Mouse (Mus musculus) embryonic facial prominence, embryonic 15.5 days (tissue): ENCODE data around the gene Tcf7l1. TPM values are rescaled to one million over a fixed set of nuclear protein-coding genes. Genes with fewer than 3 reads are reported as not detected.

Experiments
- ATAC-seq: fragments of 200-750 bp; cut with Nextera tagmentation; 2 replicates; pipeline ENCODE4 v1.8.0; 2017; ENCODE audit warnings: low read depth, moderate TSS enrichment; ENCODE audit not compliant: insufficient number of reproducible peaks, low FRiP score, low TSS enrichment
- H3K27ac ChIP-seq: fragments of 300-500 bp; sonication (generic); replicated peaks from 2 replicates; pipeline ENCODE4 v1.5.1; 2015; ENCODE audit warnings: mild to moderate bottlenecking, inconsistent platforms
- H3K27me3 ChIP-seq: fragments of 300-500 bp; sonication (generic); 2 replicates; pipeline ENCODE4 v1.6.1; 2015; ENCODE audit warnings: inconsistent platforms
- H3K36me3 ChIP-seq: fragments of 300-500 bp; sonication (generic); 2 replicates; pipeline ENCODE4 v1.6.1; 2015; ENCODE audit warnings: mild to moderate bottlenecking, inconsistent platforms
- H3K4me1 ChIP-seq: fragments of 300-500 bp; sonication (generic); 2 replicates; pipeline ENCODE4 v1.6.1; 2015; ENCODE audit warnings: inconsistent platforms
- H3K4me2 ChIP-seq: fragments of 300-500 bp; sonication (generic); replicated peaks from 2 replicates; pipeline ENCODE4 v1.6.1; 2015; ENCODE audit warnings: mild to moderate bottlenecking, inconsistent platforms
- H3K4me3 ChIP-seq: fragments of 300-500 bp; sonication (generic); replicated peaks from 2 replicates; pipeline ENCODE4 v1.5.1; 2015; ENCODE audit warnings: mild to moderate bottlenecking, inconsistent platforms
- H3K9ac ChIP-seq: fragments of 300-500 bp; sonication (generic); 2 replicates; pipeline ENCODE4 v1.6.1; 2015; ENCODE audit warnings: inconsistent platforms
- H3K9me3 ChIP-seq: fragments of 300-500 bp; sonication (generic); replicated peaks from 2 replicates; pipeline ENCODE4 v1.6.1; 2016; ENCODE audit warnings: inconsistent platforms
- WGBS: fragments of 180-500 bp; shearing (Covaris S2); methylation state at CpG from one replicate; pipeline ENCODE4 v1.1.7; 2015; 5-methylcytosine and 5-hydroxymethylcytosine counted together
- polyA plus RNA-seq: library from polyadenylated mRNA; unstranded; fragments of >200 nt; fragmentation: Nextera tagmentation; extraction: Ambion mirVana; gene quantifications from 2 replicates; pipeline ENCODE4 v1.2.1, GENCODE M21; 2015

Gene Tcf7l1
- polyA plus RNA-seq, 1 experiment from 2014 or later: 54.7 TPM

DNA sequence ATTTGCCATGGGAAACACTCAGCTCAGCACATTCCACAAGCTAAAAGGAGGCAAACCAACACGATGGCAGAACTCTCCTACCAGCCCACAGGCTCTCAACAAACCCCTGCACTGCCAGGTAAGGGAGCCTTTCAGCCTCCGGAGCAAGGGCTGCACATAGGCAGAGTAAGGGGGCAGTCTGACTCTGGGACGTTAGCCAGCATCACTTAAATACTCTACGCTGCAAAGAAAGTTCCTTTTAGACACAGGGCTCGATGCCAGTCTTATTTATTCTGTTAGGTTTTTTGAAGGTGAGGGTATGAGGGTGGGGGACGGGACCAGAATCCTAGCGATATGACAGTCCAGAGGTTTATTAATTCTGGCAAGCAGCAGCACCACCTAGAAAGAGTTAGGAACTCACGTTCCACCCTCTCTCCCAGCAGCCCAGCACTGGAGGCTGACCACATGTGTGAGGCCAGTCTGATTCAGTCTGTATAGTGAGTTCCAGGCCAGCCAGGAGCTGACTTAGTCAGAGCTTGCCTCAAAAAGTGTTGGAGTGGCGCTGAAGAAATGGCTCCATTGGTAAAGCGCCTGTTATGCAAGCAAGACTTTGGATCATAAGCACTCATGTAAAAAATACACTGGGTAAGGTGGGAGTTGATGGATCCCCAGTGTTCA, 44.8 kb downstream of the Tcf7l1 start:
- 37% methylated on average over 10 of the region's 10 CpGs for WGBS
- H3K4me1 ChIP-seq: peaks cover 92% of the 10 kb centered on the region
- H3K27me3 ChIP-seq: no peaks in the 10 kb centered on the region
- H3K36me3 ChIP-seq: no peaks in the 10 kb centered on the region
- H3K9me3 ChIP-seq: no peaks in the 10 kb centered on the region
- ATAC-seq: 0 out of 2 replicates have a peak, but pooled peaks have one; percentile 27
- H3K27ac ChIP-seq: peak overlapping the region; percentile 74
- 0 out of 2 replicates have a peak overlapping the region, but pooled peaks have one; percentile 0 for H3K4me2 ChIP-seq
- H3K4me3 ChIP-seq: no peak overlapping the region
- H3K9ac ChIP-seq: no peak overlapping the region

DNA sequence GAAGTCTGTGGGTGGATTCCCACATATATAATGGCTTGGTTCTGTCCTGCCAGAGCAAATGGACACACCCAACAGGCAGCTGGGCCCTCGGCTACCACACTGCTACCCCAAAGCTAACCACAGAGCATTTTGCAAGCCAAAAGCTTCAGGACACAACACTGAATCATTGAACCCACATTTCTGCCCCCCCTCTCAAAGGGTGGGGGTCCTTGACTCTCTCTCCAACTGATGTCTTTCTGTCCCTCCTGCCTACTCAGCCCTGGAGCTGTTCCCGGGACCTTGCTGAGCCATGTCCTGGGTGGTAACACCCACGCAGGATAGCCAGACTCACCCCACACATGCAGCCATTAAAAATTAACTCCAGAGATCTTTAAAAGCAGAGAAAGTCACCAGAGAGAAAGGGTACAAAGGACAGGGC, 45.4 kb downstream of the Tcf7l1 start:
- no peaks in the 10 kb centered on the region for H3K27me3 ChIP-seq
- 0 out of 2 replicates have a peak overlapping the region, but pooled peaks have one; percentile 0 for H3K4me2 ChIP-seq
- peak overlapping the region; percentile 74 for H3K27ac ChIP-seq
- H3K9me3 ChIP-seq: no peaks in the 10 kb centered on the region
- 31% methylated on average over 3 of the region's 3 CpGs for WGBS
- H3K9ac ChIP-seq: no peak overlapping the region
- H3K4me1 ChIP-seq: peaks cover 86% of the 10 kb centered on the region
- no peak for ATAC-seq
- H3K4me3 ChIP-seq: no peak overlapping the region
- H3K36me3 ChIP-seq: 0 out of 2 replicates have a peak, but pooled peaks cover 4% of the 10 kb centered on the region

DNA sequence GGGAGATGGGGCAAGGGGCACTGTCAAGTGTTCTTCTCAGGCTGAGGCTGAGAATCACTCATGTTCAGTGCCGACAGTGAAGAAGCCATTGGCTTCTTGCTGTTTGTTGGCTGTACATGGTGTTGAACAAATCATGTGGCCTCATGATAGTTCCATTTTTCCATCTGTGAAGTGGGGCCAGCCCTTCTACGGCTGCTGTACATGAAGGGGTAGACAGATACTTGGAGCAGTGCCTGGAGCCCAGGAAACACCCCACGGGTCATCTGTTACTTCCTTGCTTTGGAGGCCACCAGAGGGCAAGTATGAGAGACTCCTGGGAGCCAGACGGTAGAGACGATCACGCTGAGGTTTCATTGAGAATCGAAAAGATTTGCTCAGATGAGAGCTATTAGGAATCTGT, 46.7 kb downstream of the Tcf7l1 start:
- 59% methylated on average over 7 of the region's 7 CpGs for WGBS
- H3K27me3 ChIP-seq: no peaks in the 10 kb centered on the region
- H3K4me3 ChIP-seq: no peak overlapping the region
- 0 out of 2 replicates have a peak, but pooled peaks cover 4% of the 10 kb centered on the region for H3K36me3 ChIP-seq
- no peak for ATAC-seq
- peaks cover 79% of the 10 kb centered on the region for H3K4me1 ChIP-seq
- H3K27ac ChIP-seq: no peak overlapping the region; the same call in 1 of the 2 replicates
- H3K9me3 ChIP-seq: no peaks in the 10 kb centered on the region
- H3K9ac ChIP-seq: no peak overlapping the region
- no peak overlapping the region for H3K4me2 ChIP-seq

DNA sequence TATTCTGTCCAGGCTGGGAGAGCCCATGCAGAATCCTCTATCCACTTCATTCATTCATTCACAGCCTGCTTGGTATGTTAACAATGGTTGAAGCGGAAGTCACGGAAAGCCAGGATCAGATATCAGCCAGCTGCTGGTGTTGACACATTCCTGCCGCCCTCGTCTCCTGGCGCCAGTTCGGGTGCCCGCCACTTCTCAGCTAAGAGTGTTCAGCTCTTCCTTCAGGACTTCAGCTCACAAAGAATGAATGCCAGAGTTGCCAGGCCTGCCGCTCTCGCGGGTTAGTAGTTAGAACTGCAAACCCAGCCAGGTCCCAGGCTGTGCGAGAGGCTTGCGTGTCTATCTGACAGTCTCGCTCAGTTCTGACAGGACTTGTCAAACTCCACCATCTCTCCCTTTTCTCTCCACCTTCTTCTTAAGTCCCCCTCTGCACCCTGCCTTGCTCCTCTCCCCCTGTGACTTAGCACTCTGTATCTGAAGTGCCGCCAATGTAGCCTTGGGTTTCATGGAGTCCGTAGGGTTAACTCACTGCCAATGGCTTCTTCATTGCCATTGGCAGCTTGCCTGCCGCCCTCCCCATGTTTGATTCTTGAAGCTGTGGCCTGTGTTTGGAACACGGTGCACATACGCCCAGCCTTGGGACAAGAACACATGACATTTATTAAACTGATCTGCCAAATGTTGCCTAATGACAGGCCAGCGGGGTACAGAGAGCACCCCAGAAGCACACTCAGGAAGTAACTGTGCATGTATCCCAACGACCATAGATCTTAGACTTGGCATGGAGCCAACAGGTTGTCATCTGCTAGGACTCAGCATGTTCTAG, 48.2 kb downstream of the Tcf7l1 start:
- Histone ChIP-seq H3K36me3 (0 out of 2 replicates have a peak, but pooled peaks cover 4% of the 10 kb centered on the region), H3K9me3 (no peaks in the 10 kb centered on the region), H3K4me1 (peaks cover 66% of the 10 kb centered on the region), H3K27me3 (no peaks in the 10 kb centered on the region), H3K4me2 (peak overlapping the region; percentile 6), H3K27ac (peak overlapping the region; percentile 77), H3K4me3 (no peak overlapping the region), H3K9ac (no peak overlapping the region)
- 30% methylated on average over 20 of the region's 20 CpGs for WGBS
- ATAC-seq: peak; percentile 49; the same call in 1 of the 2 replicates

DNA sequence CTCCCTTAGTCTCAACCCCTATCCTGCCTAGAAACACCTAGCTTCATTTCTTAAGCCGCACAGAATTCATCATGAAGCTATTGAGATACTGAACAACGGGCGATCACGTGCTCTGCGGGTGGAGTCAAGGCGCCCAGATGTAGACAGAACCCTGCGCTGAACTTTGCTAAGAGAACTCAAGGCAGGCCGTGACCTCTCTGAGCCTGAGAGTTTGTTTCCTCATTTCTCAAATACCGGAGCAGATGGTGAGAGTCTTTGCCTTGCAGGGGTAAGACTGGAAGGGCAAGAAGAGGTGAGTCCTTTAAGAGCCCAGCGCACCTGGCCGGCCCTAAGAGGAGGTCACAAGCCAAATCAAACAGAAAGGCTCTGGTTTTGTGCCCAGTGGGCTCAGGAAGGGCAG, 52.2 kb downstream of the Tcf7l1 start:
- H3K4me3 ChIP-seq: no peak overlapping the region
- WGBS: 84% methylated on average over 11 of the region's 11 CpGs
- no peak overlapping the region for H3K27ac ChIP-seq
- no peak for ATAC-seq
- H3K9ac ChIP-seq: no peak overlapping the region
- 0 out of 2 replicates have a peak, but pooled peaks cover 4% of the 10 kb centered on the region for H3K36me3 ChIP-seq
- H3K4me2 ChIP-seq: no peak overlapping the region
- H3K9me3 ChIP-seq: no peaks in the 10 kb centered on the region
- peaks cover 40% of the 10 kb centered on the region for H3K4me1 ChIP-seq
- H3K27me3 ChIP-seq: no peaks in the 10 kb centered on the region

DNA sequence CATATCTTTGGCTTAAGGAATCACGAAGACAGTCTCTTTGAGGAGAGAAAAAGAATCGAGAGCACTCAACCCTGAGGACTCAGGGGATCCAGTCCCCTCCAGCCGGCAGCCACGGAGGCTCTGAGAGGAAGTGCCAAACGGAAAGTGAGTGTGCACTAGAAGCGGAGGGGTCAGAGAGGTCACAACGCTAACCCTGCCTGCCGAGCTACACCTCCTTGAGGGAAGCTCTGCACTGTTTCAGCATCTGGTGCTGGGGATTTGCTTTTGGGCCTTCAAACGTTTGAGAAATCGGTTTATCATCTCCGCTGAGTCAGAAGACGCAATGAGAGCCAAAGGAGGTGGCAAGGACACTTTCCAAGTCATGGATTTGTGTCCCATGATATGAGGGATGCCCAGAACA, 53.8 kb downstream of the Tcf7l1 start:
- WGBS: 30% methylated on average over 12 of the region's 12 CpGs
- Histone ChIP-seq H3K27me3 (no peaks in the 10 kb centered on the region), H3K4me1 (peaks cover 34% of the 10 kb centered on the region), H3K27ac (0 out of 2 replicates have a peak overlapping the region, but pooled peaks have one; percentile 17), H3K4me2 (no peak overlapping the region), H3K4me3 (no peak overlapping the region), H3K36me3 (0 out of 2 replicates have a peak, but pooled peaks cover 4% of the 10 kb centered on the region), H3K9me3 (no peaks in the 10 kb centered on the region), H3K9ac (no peak overlapping the region)
- no peak for ATAC-seq

DNA sequence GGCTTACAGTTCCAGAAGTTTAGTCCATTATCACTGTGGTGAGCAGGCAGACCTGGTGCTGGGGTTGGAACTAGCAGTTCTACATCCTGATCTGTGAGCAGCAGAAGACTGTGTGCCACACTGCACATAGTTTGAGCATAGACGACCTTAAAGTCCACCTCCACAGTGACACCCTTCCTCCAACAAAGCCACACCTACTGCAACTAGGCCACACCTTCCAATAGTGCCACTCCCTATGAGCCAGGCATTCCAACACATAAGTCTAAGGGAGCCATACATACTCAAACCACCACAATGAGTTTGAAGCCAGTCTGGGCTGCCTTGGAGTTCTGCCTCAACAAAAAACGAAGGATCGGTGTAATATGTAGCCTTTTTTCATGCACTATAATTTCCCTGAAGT, 55.7 kb downstream of the Tcf7l1 start:
- Histone ChIP-seq H3K27ac (no peak overlapping the region), H3K4me1 (peaks cover 48% of the 10 kb centered on the region)
- WGBS: 89% methylated on average over 3 of the region's 3 CpGs

DNA sequence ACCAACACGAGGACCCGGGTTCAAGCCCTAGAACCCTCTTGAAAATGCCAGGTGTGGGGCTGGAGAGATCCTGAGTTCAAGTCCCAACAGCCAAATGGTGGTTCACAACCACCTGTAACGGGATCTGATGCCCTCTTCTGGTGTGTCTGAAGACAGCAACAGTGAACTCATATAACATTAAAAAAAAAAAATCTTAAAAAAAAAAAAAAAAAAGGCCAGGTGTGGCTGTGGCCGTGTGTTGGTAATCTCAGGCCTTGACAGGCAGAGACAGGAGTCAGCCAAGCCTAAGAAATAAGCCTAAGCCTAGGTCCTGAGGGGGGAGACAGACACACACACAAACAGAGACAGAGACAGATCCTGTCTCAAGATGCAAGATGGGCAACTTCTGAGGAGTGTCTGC, 56.9 kb downstream of the Tcf7l1 start:
- 80% methylated on average over 4 of the region's 4 CpGs for WGBS
- H3K9me3 ChIP-seq: no peaks in the 10 kb centered on the region
- H3K27ac ChIP-seq: no peak overlapping the region
- peaks cover 52% of the 10 kb centered on the region for H3K4me1 ChIP-seq
- H3K36me3 ChIP-seq: no peaks in the 10 kb centered on the region
- H3K4me2 ChIP-seq: no peak overlapping the region
- no peak for ATAC-seq
- H3K27me3 ChIP-seq: no peaks in the 10 kb centered on the region
- no peak overlapping the region for H3K9ac ChIP-seq
- no peak overlapping the region for H3K4me3 ChIP-seq

More for the DNA sequence above, 55.7 kb downstream of the Tcf7l1 start:
- Histone ChIP-seq H3K36me3 (no peaks in the 10 kb centered on the region), H3K27me3 (no peaks in the 10 kb centered on the region), H3K4me3 (no peak overlapping the region), H3K9ac (no peak overlapping the region), H3K9me3 (no peaks in the 10 kb centered on the region), H3K4me2 (no peak overlapping the region)
- ATAC-seq: no peak

DNA sequence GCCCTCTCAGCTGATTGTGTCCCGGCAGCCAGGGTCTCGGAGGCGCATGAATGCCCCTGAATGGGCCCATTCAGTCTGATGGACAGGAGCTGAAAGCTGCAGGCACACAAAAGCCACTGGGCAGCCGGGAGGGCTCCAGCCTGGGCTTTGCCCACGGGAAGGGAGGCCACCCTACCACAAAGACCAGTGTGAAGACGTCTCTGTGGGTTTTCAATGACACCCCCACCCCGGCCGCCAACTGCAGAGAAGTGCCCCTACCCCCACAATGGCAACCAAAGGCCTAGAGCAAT, 58.5 kb downstream of the Tcf7l1 start:
- Histone ChIP-seq H3K9me3 (no peaks in the 10 kb centered on the region), H3K4me3 (no peak overlapping the region), H3K36me3 (no peaks in the 10 kb centered on the region), H3K27ac (no peak overlapping the region), H3K4me2 (no peak overlapping the region), H3K27me3 (no peaks in the 10 kb centered on the region), H3K4me1 (peaks cover 54% of the 10 kb centered on the region), H3K9ac (no peak overlapping the region)
- no peak for ATAC-seq
- WGBS: 39% methylated on average over 8 of the region's 8 CpGs

DNA sequence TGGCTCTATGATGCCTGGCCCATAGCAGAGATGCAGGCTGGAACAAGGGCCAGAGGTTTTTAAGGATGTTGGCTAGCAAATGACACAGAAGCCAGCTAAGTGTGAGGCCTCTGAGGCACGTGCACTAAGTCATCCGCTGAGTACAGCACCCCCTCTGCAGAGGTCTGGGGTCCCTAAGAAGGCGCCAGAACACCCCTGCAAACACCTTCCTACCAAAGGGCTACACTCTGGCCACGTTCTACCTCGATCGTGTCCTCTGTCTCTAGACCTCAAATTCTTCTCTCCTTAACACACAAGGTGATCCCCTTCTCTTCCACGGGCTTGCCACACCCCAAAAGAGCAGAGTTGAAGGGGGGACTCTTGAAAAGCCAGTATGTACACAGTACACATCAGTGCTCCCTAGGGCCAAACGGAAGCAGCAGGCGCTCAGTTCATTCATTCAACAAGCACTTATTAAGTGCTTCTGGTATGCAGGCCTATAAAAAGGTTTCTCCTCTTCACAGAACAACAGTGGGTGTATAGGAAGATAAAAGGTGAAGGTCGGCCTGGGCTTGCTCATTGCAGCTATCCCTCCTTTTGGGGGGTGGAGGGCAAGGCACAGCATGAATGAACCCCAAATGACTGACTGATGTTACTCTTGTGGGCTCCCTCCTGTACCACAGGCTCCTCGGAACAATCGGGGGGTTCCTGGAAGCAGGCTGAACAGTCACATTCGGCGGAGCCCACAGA, 59.1 kb downstream of the Tcf7l1 start:
- no peak for ATAC-seq
- 61% methylated on average over 14 of the region's 14 CpGs for WGBS
- no peak overlapping the region for H3K4me2 ChIP-seq
- H3K27me3 ChIP-seq: no peaks in the 10 kb centered on the region
- H3K9me3 ChIP-seq: no peaks in the 10 kb centered on the region
- no peak overlapping the region for H3K27ac ChIP-seq
- peaks cover 54% of the 10 kb centered on the region for H3K4me1 ChIP-seq
- H3K9ac ChIP-seq: no peak overlapping the region
- H3K36me3 ChIP-seq: no peaks in the 10 kb centered on the region
- no peak overlapping the region for H3K4me3 ChIP-seq

DNA sequence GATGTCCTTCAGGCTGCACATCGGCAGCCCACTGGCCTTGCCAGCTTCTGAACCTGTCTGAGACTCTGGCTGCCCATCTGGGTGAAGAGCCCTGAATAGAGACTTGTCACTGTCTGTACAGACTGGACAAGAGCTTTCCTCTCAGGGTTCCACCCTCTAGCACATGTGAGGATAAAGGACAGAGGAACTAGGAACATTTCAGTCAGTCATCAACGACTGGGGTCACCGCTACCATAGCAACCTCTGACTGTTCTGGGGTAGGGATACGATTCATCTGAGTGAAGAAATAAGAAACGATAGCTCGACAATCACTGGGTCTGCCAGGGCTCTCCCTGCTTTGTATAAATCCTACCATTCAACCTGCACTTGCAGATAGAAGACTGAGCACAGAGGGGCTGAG, 61.2 kb downstream of the Tcf7l1 start:
- 46% methylated on average over 6 of the region's 6 CpGs for WGBS
- Histone ChIP-seq H3K9ac (no peak overlapping the region), H3K9me3 (no peaks in the 10 kb centered on the region), H3K4me2 (no peak overlapping the region), H3K27ac (0 out of 2 replicates have a peak overlapping the region, but pooled peaks have one; percentile 34), H3K4me3 (no peak overlapping the region), H3K4me1 (peaks cover 74% of the 10 kb centered on the region), H3K36me3 (no peaks in the 10 kb centered on the region), H3K27me3 (no peaks in the 10 kb centered on the region)
- no peak for ATAC-seq
